Mouse (Mus musculus) cortical plate, adult 2 months (tissue): ENCODE results near the gene Rnpepl1.

Experiments
- CTCF ChIP-seq: fragments of 200-500 bp; IDR thresholded peaks from 2 replicates; pipeline ENCODE4 v1.5.1; 2011; ENCODE audit warnings: mild to moderate bottlenecking, control low read depth, low read length; ENCODE audit not compliant: insufficient read depth; ENCODE audit errors: extremely low read depth
- POLR2A ChIP-seq: fragments of 200-500 bp; IDR thresholded peaks from 2 replicates; pipeline ENCODE4 v1.6.1; 2011; ENCODE audit warnings: mild to moderate bottlenecking, low read length, control low read depth; ENCODE audit not compliant: insufficient read depth; ENCODE audit errors: extremely low read depth

GRCm38 (mm10) chr1:92874011-92874410, 36.6 kb upstream of the Rnpepl1 start:
- no peak for TF ChIP-seq CTCF
- no peak for TF ChIP-seq POLR2A
